Mouse (Mus musculus) cortical plate, adult 2 months (tissue): ENCODE results near the gene Acp2.

ENCODE experiments used
- CTCF ChIP-seq: fragments of 200-500 bp; IDR thresholded peaks from 2 replicates; pipeline ENCODE4 v1.5.1; 2011; ENCODE audit warnings: mild to moderate bottlenecking, control low read depth, low read length; ENCODE audit not compliant: insufficient read depth; ENCODE audit errors: extremely low read depth
- POLR2A ChIP-seq: fragments of 200-500 bp; IDR thresholded peaks from 2 replicates; pipeline ENCODE4 v1.6.1; 2011; ENCODE audit warnings: mild to moderate bottlenecking, low read length, control low read depth; ENCODE audit not compliant: insufficient read depth; ENCODE audit errors: extremely low read depth

DNA sequence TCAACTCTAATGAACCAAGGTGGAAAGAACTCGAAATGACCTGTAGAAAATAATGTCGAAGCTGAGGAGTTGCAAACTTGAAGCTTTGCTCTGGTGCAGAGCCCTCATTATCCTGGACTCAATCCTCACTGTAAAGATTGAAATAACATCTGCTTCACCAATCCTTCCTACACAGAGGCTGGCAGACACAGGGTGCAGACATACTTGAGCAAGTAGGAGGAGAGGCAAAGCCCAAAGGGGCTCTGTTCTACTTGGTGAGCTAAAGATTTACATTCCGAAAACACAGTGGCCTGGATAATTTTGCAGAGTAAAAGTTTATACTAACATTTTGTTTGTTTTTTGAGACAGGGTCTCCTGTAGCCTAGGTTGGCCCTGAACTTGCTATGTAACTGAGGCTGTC is 3.8 kb upstream of the Acp2 start:
- TF ChIP-seq CTCF (no peak), POLR2A (no peak)
